Mouse (Mus musculus): ENCODE data around the gene Tas1r1. TPM values are rescaled to one million over a fixed set of nuclear protein-coding genes. Genes with fewer than 3 reads are reported as not detected.

Tas1r1 gene
- polyA plus RNA-seq, 1 experiment, result not detected

GRCm38 (mm10) chr4:152032922-152033321 lies 5.4 kb downstream of the Tas1r1 start:
- H3K4me3 ChIP-seq (replicated peaks), result no peak overlapping the region
- H3K9me3 ChIP-seq (ENCODE audit: control insufficient read depth, low read length), result no peaks in the 10 kb centered on the region
- no peaks in the 10 kb centered on the region for H3K36me3 ChIP-seq (ENCODE audit: control insufficient read depth)
- no peak for TF ChIP-seq GATA1 (IDR thresholded peaks at IDR 0.05; ENCODE audit: low read length)
- H3K27me3 ChIP-seq (ENCODE audit: control insufficient read depth), result peaks cover 4% of the 10 kb centered on the region; the same call in 1 of the 2 replicates
- peaks cover 9% of the 10 kb centered on the region for H3K4me1 ChIP-seq (ENCODE audit: control insufficient read depth)

- H3K27me3 ChIP-seq (ENCODE audit: control insufficient read depth), result peaks cover 4% of the 10 kb centered on the region; the same call in 1 of the 2 replicates
- H3K4me1 ChIP-seq (ENCODE audit: control insufficient read depth), result peaks cover 34% of the 10 kb centered on the region
- no peaks in the 10 kb centered on the region for H3K9me3 ChIP-seq (ENCODE audit: control insufficient read depth, low read length)
- peaks cover 10% of the 10 kb centered on the region for H3K36me3 ChIP-seq (ENCODE audit: control insufficient read depth)
- H3K4me3 ChIP-seq (replicated peaks), result no peak overlapping the region
- TF ChIP-seq GATA1 (IDR thresholded peaks at IDR 0.05; ENCODE audit: low read length), result no peak
- no peak for TF ChIP-seq TAL1 (IDR thresholded peaks at IDR 0.05; ENCODE audit: low read length)
These were observed 8.4 kb downstream of the Tas1r1 start for GRCm38 (mm10) chr4:152029997-152030396.

GRCm38 (mm10) chr4:152029087-152029486 lies 9.3 kb downstream of the Tas1r1 start:
- Histone ChIP-seq H3K4me3 (replicated peaks) (no peak overlapping the region), H3K36me3 (ENCODE audit: control insufficient read depth) (peaks cover 19% of the 10 kb centered on the region), H3K9me3 (ENCODE audit: control insufficient read depth, low read length) (no peaks in the 10 kb centered on the region), H3K4me1 (ENCODE audit: control insufficient read depth) (peaks cover 43% of the 10 kb centered on the region), H3K27me3 (ENCODE audit: control insufficient read depth) (peaks cover 4% of the 10 kb centered on the region; the same call in 1 of the 2 replicates)
- TF ChIP-seq TAL1 (IDR thresholded peaks at IDR 0.05; ENCODE audit: low read length) (no peak), GATA1 (IDR thresholded peaks at IDR 0.05; ENCODE audit: low read length) (no peak)

GRCm38 (mm10) chr4:152028456-152028855 lies 9.9 kb downstream of the Tas1r1 start:
- TF ChIP-seq TAL1 (IDR thresholded peaks at IDR 0.05; ENCODE audit: low read length), result no peak
- no peak for TF ChIP-seq GATA1 (IDR thresholded peaks at IDR 0.05; ENCODE audit: low read length)
- Histone ChIP-seq H3K4me3 (replicated peaks) (peak overlapping the region; percentile 77), H3K36me3 (ENCODE audit: control insufficient read depth) (peaks cover 25% of the 10 kb centered on the region), H3K9me3 (ENCODE audit: control insufficient read depth, low read length) (no peaks in the 10 kb centered on the region), H3K27me3 (ENCODE audit: control insufficient read depth) (peaks cover 4% of the 10 kb centered on the region; the same call in 1 of the 2 replicates), H3K4me1 (ENCODE audit: control insufficient read depth) (peaks cover 47% of the 10 kb centered on the region)

- peaks cover 4% of the 10 kb centered on the region; the same call in 1 of the 2 replicates for H3K27me3 ChIP-seq (ENCODE audit: control insufficient read depth)
- peak within 1 kb of the TSS; percentile 77 for H3K4me3 ChIP-seq (replicated peaks)
- peaks cover 48% of the 10 kb centered on the region for H3K4me1 ChIP-seq (ENCODE audit: control insufficient read depth)
- TF ChIP-seq TAL1 (IDR thresholded peaks at IDR 0.05; ENCODE audit: low read length) (no peak), GATA1 (IDR thresholded peaks at IDR 0.05; ENCODE audit: low read length) (no peak)
- H3K36me3 ChIP-seq (ENCODE audit: control insufficient read depth), result peaks cover 34% of the 10 kb centered on the region
- H3K9me3 ChIP-seq (ENCODE audit: control insufficient read depth, low read length), result no peaks in the 10 kb centered on the region
These were observed 10.8 kb downstream of the Tas1r1 start, which contains the start of gene Zbtb48 for GRCm38 (mm10) chr4:152027524-152027923. Gene Zbtb48, minus strand, starts transcription at chr4:152027671.

GRCm38 (mm10) chr4:152026751-152027508 lies 11.4 kb downstream of the Tas1r1 start:
- Histone ChIP-seq H3K9me3 (ENCODE audit: control insufficient read depth, low read length) (no peaks in the 10 kb centered on the region), H3K4me3 (replicated peaks) (peak overlapping the region; percentile 77), H3K27me3 (ENCODE audit: control insufficient read depth) (no peaks in the 10 kb centered on the region), H3K4me1 (ENCODE audit: control insufficient read depth) (peaks cover 48% of the 10 kb centered on the region), H3K36me3 (ENCODE audit: control insufficient read depth) (peaks cover 40% of the 10 kb centered on the region)
- TF ChIP-seq GATA1 (IDR thresholded peaks at IDR 0.05; ENCODE audit: low read length) (no peak), TAL1 (IDR thresholded peaks at IDR 0.05; ENCODE audit: low read length) (no peak)

- TF ChIP-seq TAL1 (IDR thresholded peaks at IDR 0.05; ENCODE audit: low read length) (no peak), GATA1 (IDR thresholded peaks at IDR 0.05; ENCODE audit: low read length) (no peak)
- peaks cover 64% of the 10 kb centered on the region for H3K36me3 ChIP-seq (ENCODE audit: control insufficient read depth)
- H3K9me3 ChIP-seq (ENCODE audit: control insufficient read depth, low read length), result no peaks in the 10 kb centered on the region
- H3K4me1 ChIP-seq (ENCODE audit: control insufficient read depth), result peaks cover 50% of the 10 kb centered on the region
- no peak overlapping the region for H3K4me3 ChIP-seq (replicated peaks)
- H3K27me3 ChIP-seq (ENCODE audit: control insufficient read depth), result no peaks in the 10 kb centered on the region
These were observed 13.8 kb downstream of the Tas1r1 start for GRCm38 (mm10) chr4:152024525-152024924.

GRCm38 (mm10) chr4:152022506-152022905 lies 15.9 kb downstream of the Tas1r1 start:
- Histone ChIP-seq H3K27me3 (ENCODE audit: control insufficient read depth) (no peaks in the 10 kb centered on the region), H3K4me1 (ENCODE audit: control insufficient read depth) (peaks cover 37% of the 10 kb centered on the region), H3K36me3 (ENCODE audit: control insufficient read depth) (peaks cover 83% of the 10 kb centered on the region), H3K4me3 (replicated peaks) (no peak overlapping the region), H3K9me3 (ENCODE audit: control insufficient read depth, low read length) (no peaks in the 10 kb centered on the region)
- TF ChIP-seq GATA1 (IDR thresholded peaks at IDR 0.05; ENCODE audit: low read length), result no peak
- no peak for TF ChIP-seq TAL1 (IDR thresholded peaks at IDR 0.05; ENCODE audit: low read length)

- peaks cover 90% of the 10 kb centered on the region for H3K36me3 ChIP-seq (ENCODE audit: control insufficient read depth)
These were observed 16.7 kb downstream of the Tas1r1 start for GRCm38 (mm10) chr4:152021568-152022097.

More at GRCm38 (mm10) chr4:152021568-152022097, 16.7 kb downstream of the Tas1r1 start:
- no peak for TF ChIP-seq GATA1 (IDR thresholded peaks at IDR 0.05; ENCODE audit: low read length)
- no peak for TF ChIP-seq TAL1 (IDR thresholded peaks at IDR 0.05; ENCODE audit: low read length)
- Histone ChIP-seq H3K4me1 (ENCODE audit: control insufficient read depth) (peaks cover 31% of the 10 kb centered on the region), H3K27me3 (ENCODE audit: control insufficient read depth) (no peaks in the 10 kb centered on the region), H3K9me3 (ENCODE audit: control insufficient read depth, low read length) (no peaks in the 10 kb centered on the region), H3K4me3 (replicated peaks) (no peak overlapping the region)

All from erythroblast, embryonic 14.5 days (primary cell).